Mouse (Mus musculus) midbrain, postnatal 0 days (tissue): ENCODE measurements around the gene Nfe2l3. TPM values are rescaled to one million over a fixed set of nuclear protein-coding genes. Genes with fewer than 3 reads are reported as not detected.

Source experiments
- ATAC-seq: fragments of 200-750 bp; cut with Nextera tagmentation; 2 replicates; pipeline ENCODE4 v1.8.0; 2017; ENCODE audit warnings: moderate number of reproducible peaks, mild to moderate bottlenecking, moderate TSS enrichment, moderate library complexity; ENCODE audit not compliant: low FRiP score
- DNase-seq: peaks from one replicate; pipeline ENCODE4 v3.0.0-alpha.2; 2015; ENCODE audit warnings: low spot score
- H3K27ac ChIP-seq: fragments of 300-500 bp; sonication (generic); 2 replicates; pipeline ENCODE4 v1.5.1; 2014; ENCODE audit warnings: low read depth, mild to moderate bottlenecking, low read length, mixed read lengths
- H3K27me3 ChIP-seq: fragments of 300-500 bp; sonication (generic); 2 replicates; pipeline ENCODE4 v1.6.1; 2014; ENCODE audit warnings: low read length, control low read depth, mixed read lengths; ENCODE audit not compliant: insufficient read depth
- H3K36me3 ChIP-seq: fragments of 300-500 bp; sonication (generic); 2 replicates; pipeline ENCODE4 v1.6.1; 2014; ENCODE audit warnings: low read length, control low read depth, mixed read lengths; ENCODE audit not compliant: insufficient read depth
- H3K4me1 ChIP-seq: fragments of 300-500 bp; sonication (generic); 2 replicates; pipeline ENCODE4 v1.6.1; 2014; ENCODE audit warnings: mild to moderate bottlenecking, control low read depth, antibody characterized with exemption, low read length, mixed read lengths; ENCODE audit not compliant: insufficient read depth
- H3K4me2 ChIP-seq: fragments of 300-500 bp; sonication (generic); 2 replicates; pipeline ENCODE4 v1.6.1; 2014; ENCODE audit warnings: low read depth, mild to moderate bottlenecking, low read length, mixed read lengths; ENCODE audit not compliant: poor library complexity, severe bottlenecking
- H3K4me3 ChIP-seq: fragments of 300-500 bp; sonication (generic); 2 replicates; pipeline ENCODE4 v1.5.1; 2014; ENCODE audit warnings: low read depth, mild to moderate bottlenecking, low read length, moderate library complexity
- H3K9ac ChIP-seq: fragments of 300-500 bp; sonication (generic); replicated peaks from 2 replicates; pipeline ENCODE4 v1.6.1; 2014; ENCODE audit warnings: mild to moderate bottlenecking, low read length, moderate library complexity, mixed read lengths; ENCODE audit not compliant: poor library complexity, severe bottlenecking
- H3K9me3 ChIP-seq: fragments of 300-500 bp; sonication (generic); 2 replicates; pipeline ENCODE4 v1.6.1; 2016; ENCODE audit warnings: low read length, control low read depth
- CTCF ChIP-seq: IDR thresholded peaks from 2 replicates; pipeline ENCODE4 v1.5.1; 2016; ENCODE audit warnings: antibody characterized with exemption, mild to moderate bottlenecking
- WGBS: fragments of 180-500 bp; shearing (Covaris S2); extraction: QIAGEN DNeasy Blood & Tissue Kit; methylation state at CpG from one replicate; pipeline ENCODE4 v1.1.7; 2014; 5-methylcytosine and 5-hydroxymethylcytosine counted together
- polyA plus RNA-seq: library from polyadenylated mRNA; unstranded; fragments of >200 nt; fragmentation: Nextera tagmentation; extraction: Ambion mirVana; gene quantifications from 2 replicates; pipeline ENCODE4 v1.2.1, GENCODE M21; 2015
- total RNA-seq: library from RNA; depleted of rRNA; stranded (reverse); fragments of >200 nt; gene quantifications from 2 replicates; pipeline ENCODE4 v1.2.3, GENCODE M21; 2014

The Nfe2l3 gene
- total and polyA plus RNA-seq, 2 experiments from 2014 or later = 7.3 to 12.7 TPM

DNA sequence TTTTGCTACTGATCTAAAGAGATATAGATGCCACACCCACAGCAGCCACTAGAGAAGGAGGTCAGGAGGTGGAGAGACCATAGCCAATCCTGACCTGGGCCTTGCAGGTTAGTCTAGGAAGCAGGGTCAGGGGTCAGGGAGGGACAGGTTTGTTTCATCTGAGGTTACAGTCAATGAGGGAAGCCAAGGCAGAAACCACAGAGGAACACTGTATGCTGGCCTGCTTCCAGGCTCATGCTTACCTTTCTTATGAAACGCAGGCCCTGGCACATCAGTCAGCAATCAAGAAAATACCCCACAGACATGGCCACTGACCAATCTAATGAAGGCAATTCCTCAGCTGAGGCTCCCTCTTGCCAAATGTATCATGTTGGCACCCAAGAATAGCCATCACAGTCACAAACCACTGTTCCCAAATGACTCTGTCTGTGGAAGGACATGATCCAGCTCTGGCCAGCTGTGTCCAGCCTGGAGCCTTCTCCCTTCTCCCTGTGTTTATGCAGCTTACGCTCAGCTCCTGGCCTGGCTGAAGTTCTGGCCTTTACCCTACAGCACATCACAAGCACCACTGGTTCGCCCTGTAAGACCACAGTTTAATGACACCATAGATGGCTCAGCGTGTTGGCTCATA, 15.0 kb upstream of the Nfe2l3 start:
- H3K27me3 ChIP-seq = no peaks in the 10 kb centered on the region
- H3K4me3 ChIP-seq = no peak overlapping the region
- H3K9ac ChIP-seq = no peak overlapping the region
- WGBS = 95% methylated on average over 4 of the region's 4 CpGs
- TF ChIP-seq CTCF = no peak
- H3K27ac ChIP-seq = no peak overlapping the region
- DNase-seq (no peak), ATAC-seq (no peak)
- no peaks in the 10 kb centered on the region for H3K4me1 ChIP-seq
- H3K36me3 ChIP-seq = no peaks in the 10 kb centered on the region
- no peaks in the 10 kb centered on the region for H3K9me3 ChIP-seq
- H3K4me2 ChIP-seq = no peak overlapping the region

DNA sequence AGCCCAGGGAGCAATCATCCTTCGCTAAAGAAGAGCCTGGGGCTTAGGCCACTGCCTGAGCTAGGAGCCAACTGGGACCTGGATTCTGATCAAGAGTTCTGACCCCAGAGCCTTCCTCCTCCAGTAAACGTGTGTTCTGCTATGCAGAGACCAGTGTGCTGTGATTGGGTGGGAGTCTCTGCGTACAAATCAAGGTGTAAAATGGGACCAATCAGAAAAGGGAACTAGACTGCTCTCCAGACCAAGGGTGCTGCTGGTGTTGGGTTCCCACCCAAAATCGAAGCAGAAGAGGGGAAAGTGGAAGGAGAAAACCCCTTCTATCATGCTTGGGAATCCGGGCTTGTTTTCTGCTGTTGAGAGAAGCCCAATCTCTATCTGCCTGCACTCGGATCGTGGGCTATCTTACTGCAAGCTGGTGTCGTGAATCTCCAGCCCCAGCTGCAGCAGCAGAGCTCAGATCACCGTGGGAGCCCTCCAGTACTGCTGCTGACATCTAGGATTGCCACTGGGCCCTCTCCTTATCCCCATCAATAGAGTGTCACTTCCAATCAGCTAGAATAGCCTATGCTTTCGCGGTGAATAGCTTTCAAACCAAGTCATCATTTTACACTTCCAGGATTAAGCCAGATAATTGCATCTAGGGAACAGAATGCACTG, 8.9 kb upstream of the Nfe2l3 start:
- no peak for TF ChIP-seq CTCF
- H3K9me3 ChIP-seq = no peaks in the 10 kb centered on the region

DNA sequence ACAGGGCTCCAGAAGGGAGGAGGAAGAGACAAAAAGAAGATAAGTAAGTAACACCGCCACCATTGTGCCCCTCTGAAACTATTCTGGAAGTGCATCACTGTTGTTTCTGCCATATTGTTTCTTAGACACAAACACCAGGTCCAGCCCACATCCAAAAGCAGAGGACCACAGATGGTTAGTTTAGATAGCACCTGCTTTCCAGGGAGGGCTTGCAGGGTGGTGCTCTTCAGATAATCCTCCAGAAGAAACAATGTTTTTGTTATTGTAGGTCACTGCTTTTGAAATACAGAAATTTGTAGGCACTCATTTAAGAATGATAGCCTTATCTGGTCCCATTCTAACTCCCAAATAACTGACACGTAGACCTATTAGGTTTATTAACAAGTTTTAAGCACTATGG, 7.9 kb upstream of the Nfe2l3 start:
- H3K9ac ChIP-seq = no peak overlapping the region
- no peak for ATAC-seq
- no peak for TF ChIP-seq CTCF
- no peak for DNase-seq
- no peaks in the 10 kb centered on the region for H3K9me3 ChIP-seq
- H3K4me1 ChIP-seq = no peaks in the 10 kb centered on the region
- H3K4me3 ChIP-seq = no peak overlapping the region
- H3K27me3 ChIP-seq = no peaks in the 10 kb centered on the region
- no peak overlapping the region for H3K27ac ChIP-seq
- H3K36me3 ChIP-seq = no peaks in the 10 kb centered on the region
- no peak overlapping the region for H3K4me2 ChIP-seq
- 95% methylated on average over 2 of the region's 2 CpGs for WGBS

More for the DNA sequence above, 8.9 kb upstream of the Nfe2l3 start:
- no peak overlapping the region for H3K9ac ChIP-seq
- no peak overlapping the region for H3K4me2 ChIP-seq
- H3K27me3 ChIP-seq = no peaks in the 10 kb centered on the region
- DNase-seq (no peak), ATAC-seq (no peak)
- H3K27ac ChIP-seq = no peak overlapping the region
- H3K36me3 ChIP-seq = no peaks in the 10 kb centered on the region
- H3K4me3 ChIP-seq = no peak overlapping the region
- WGBS = 49% methylated on average over 11 of the region's 11 CpGs
- no peaks in the 10 kb centered on the region for H3K4me1 ChIP-seq

DNA sequence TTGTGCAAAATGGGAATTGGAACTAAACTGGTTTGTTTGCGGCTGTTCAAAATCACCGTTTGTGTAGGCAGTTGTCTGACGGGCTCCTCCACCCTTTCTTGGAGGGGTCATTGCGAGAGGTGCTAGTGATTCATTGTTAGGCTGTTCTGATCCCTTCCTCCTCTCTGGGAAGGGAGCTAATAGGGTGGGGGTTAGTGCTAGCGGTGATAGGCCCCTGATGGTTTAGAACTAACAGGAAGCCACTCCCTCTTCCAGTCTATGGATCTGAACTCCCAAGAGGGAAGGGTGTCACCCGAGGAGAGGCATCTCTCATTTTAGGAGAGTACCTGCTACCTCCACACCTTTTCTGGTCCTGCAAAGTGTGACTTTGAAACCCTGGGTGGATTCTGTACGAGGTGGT, 1.8 kb downstream of the Nfe2l3 start:
- 34% methylated on average over 7 of the region's 7 CpGs for WGBS
- TF ChIP-seq CTCF = no peak
- Histone ChIP-seq H3K4me1 (peaks cover 4% of the 10 kb centered on the region; the same call in 1 of the 2 replicates), H3K4me3 (peak overlapping the region; percentile 64), H3K27me3 (no peaks in the 10 kb centered on the region), H3K4me2 (peak overlapping the region; percentile 87), H3K9me3 (no peaks in the 10 kb centered on the region), H3K9ac (no peak overlapping the region), H3K27ac (no peak overlapping the region), H3K36me3 (no peaks in the 10 kb centered on the region)
- ATAC-seq (no peak), DNase-seq (no peak)

DNA sequence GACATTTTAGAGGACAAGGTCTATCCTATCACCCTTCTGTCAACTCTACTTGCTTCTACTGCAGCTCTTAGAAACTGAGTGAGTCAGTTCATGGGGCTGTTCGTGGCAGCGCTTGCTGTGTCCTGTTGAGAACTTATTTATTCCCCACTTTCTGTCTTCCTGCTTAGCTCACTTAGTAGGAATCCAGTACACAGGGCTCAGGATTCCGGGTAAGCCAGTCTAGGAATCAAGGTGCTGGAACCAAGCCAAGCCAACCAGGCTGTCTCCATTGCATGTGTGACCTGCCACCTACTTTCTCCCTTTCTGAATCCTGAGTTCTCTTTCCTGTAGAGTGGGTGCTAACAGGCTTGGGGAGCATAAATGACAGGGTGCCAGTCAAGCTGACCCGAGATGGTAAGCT, 5.2 kb downstream of the Nfe2l3 start:
- Histone ChIP-seq H3K4me2 (no peak overlapping the region), H3K4me1 (0 out of 2 replicates have a peak, but pooled peaks cover 4% of the 10 kb centered on the region), H3K27me3 (no peaks in the 10 kb centered on the region), H3K9ac (no peak overlapping the region), H3K36me3 (no peaks in the 10 kb centered on the region), H3K27ac (no peak overlapping the region), H3K4me3 (no peak overlapping the region), H3K9me3 (no peaks in the 10 kb centered on the region)
- 78% methylated on average over 4 of the region's 4 CpGs for WGBS
- no peak for DNase-seq
- ATAC-seq = no peak
- TF ChIP-seq CTCF = no peak

DNA sequence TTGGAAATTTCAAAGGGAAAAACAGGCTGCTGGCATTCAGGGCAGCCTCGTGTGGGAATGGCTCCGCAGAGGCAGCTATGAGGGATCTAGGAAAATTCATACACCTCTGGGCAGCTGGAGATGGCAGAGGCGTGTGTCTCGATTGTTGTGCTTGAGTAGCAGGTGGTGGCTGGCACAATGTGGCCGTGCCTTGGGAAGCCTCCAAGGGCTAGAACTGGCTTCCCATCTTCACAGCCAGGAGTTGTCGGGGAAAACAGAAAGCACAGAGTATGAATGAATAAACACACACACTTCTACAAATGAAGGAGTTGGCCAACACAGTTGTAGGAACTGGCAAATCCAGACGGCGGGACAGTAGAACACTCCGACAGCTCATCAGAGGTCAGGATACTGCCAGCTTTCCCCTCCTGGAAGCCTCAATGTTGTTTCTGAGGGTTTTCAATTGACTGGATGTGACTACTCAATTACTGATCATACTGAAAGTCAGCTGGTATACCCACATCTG, 6.4 kb downstream of the Nfe2l3 start:
- Histone ChIP-seq H3K9me3 (no peaks in the 10 kb centered on the region), H3K4me3 (no peak overlapping the region), H3K27ac (no peak overlapping the region), H3K36me3 (no peaks in the 10 kb centered on the region), H3K4me1 (0 out of 2 replicates have a peak, but pooled peaks cover 4% of the 10 kb centered on the region), H3K9ac (no peak overlapping the region), H3K27me3 (no peaks in the 10 kb centered on the region), H3K4me2 (no peak overlapping the region)
- ATAC-seq = no peak
- DNase-seq = no peak
- no peak for TF ChIP-seq CTCF
- WGBS = 81% methylated on average over 9 of the region's 9 CpGs
